Mouse (Mus musculus): Measurements from ENCODE around the gene Ppil4. TPM values are rescaled to one million over a fixed set of nuclear protein-coding genes. Genes with fewer than 3 reads are reported as not detected.

Ppil4 gene
- polyA plus RNA-seq, 1 experiment from 2014 or later, result 47.6 TPM

- Histone ChIP-seq H3K36me3 (ENCODE audit: control insufficient read depth, insufficient read depth, low read length) (peaks cover 65% of the 10 kb centered on the region), H3K9ac (ENCODE audit: low read length) (no peak overlapping the region)
Observed at GRCm38 (mm10) chr10:7818676-7819075, 26.0 kb downstream of the Ppil4 start.

GRCm38 (mm10) chr10:7819156-7819555 lies 26.5 kb downstream of the Ppil4 start:
- H3K9ac ChIP-seq (ENCODE audit: low read length), result no peak overlapping the region
- H3K4me1 ChIP-seq (ENCODE audit: control insufficient read depth, insufficient read depth, low read length), result no peaks in the 10 kb centered on the region
- DNase-seq (ENCODE audit: low spot score) (no peak), ATAC-seq (no peak)
- H3K36me3 ChIP-seq (ENCODE audit: control insufficient read depth, insufficient read depth, low read length), result peaks cover 65% of the 10 kb centered on the region
- no peak overlapping the region for H3K27ac ChIP-seq (ENCODE audit: low read depth, low read length)
- WGBS, result 91% methylated on average over 4 of the region's 4 CpGs
- no peaks in the 10 kb centered on the region for H3K9me3 ChIP-seq (replicated peaks; ENCODE audit: control insufficient read depth, low read length)
- no peak overlapping the region for H3K4me2 ChIP-seq (ENCODE audit: low read length)
- no peak overlapping the region for H3K4me3 ChIP-seq (ENCODE audit: low read depth, low read length)
- no peaks in the 10 kb centered on the region for H3K27me3 ChIP-seq (replicated peaks; ENCODE audit: control insufficient read depth, insufficient read depth, low read length)

More at GRCm38 (mm10) chr10:7818676-7819075, 26.0 kb downstream of the Ppil4 start:
- no peaks in the 10 kb centered on the region for H3K9me3 ChIP-seq (replicated peaks; ENCODE audit: control insufficient read depth, low read length)
- ATAC-seq (no peak), DNase-seq (ENCODE audit: low spot score) (no peak)
- no peaks in the 10 kb centered on the region for H3K27me3 ChIP-seq (replicated peaks; ENCODE audit: control insufficient read depth, insufficient read depth, low read length)
- no peak overlapping the region for H3K4me3 ChIP-seq (ENCODE audit: low read depth, low read length)
- 93% methylated on average over 4 of the region's 4 CpGs for WGBS
- H3K27ac ChIP-seq (ENCODE audit: low read depth, low read length), result no peak overlapping the region
- no peak overlapping the region for H3K4me2 ChIP-seq (ENCODE audit: low read length)
- no peaks in the 10 kb centered on the region for H3K4me1 ChIP-seq (ENCODE audit: control insufficient read depth, insufficient read depth, low read length)

- no peak for ATAC-seq
- no peak overlapping the region for H3K4me3 ChIP-seq (ENCODE audit: low read depth, low read length)
- no peaks in the 10 kb centered on the region for H3K9me3 ChIP-seq (replicated peaks; ENCODE audit: control insufficient read depth, low read length)
- H3K27me3 ChIP-seq (replicated peaks; ENCODE audit: control insufficient read depth, insufficient read depth, low read length), result no peaks in the 10 kb centered on the region
- 94% methylated on average over 4 of the region's 4 CpGs for WGBS
- H3K27ac ChIP-seq (ENCODE audit: low read depth, low read length), result no peak overlapping the region
- H3K4me2 ChIP-seq (ENCODE audit: low read length), result no peak overlapping the region
- H3K4me1 ChIP-seq (ENCODE audit: control insufficient read depth, insufficient read depth, low read length), result no peaks in the 10 kb centered on the region
- H3K9ac ChIP-seq (ENCODE audit: low read length), result no peak overlapping the region
- no peak for DNase-seq (ENCODE audit: low spot score)
- peaks cover 62% of the 10 kb centered on the region for H3K36me3 ChIP-seq (ENCODE audit: control insufficient read depth, insufficient read depth, low read length)
Observed at GRCm38 (mm10) chr10:7819603-7820002, 26.9 kb downstream of the Ppil4 start.

- Histone ChIP-seq H3K9ac (ENCODE audit: low read length) (no peak overlapping the region), H3K4me1 (ENCODE audit: control insufficient read depth, insufficient read depth, low read length) (no peaks in the 10 kb centered on the region), H3K9me3 (replicated peaks; ENCODE audit: control insufficient read depth, low read length) (no peaks in the 10 kb centered on the region), H3K27me3 (replicated peaks; ENCODE audit: control insufficient read depth, insufficient read depth, low read length) (no peaks in the 10 kb centered on the region), H3K27ac (ENCODE audit: low read depth, low read length) (no peak overlapping the region), H3K4me2 (ENCODE audit: low read length) (no peak overlapping the region), H3K36me3 (ENCODE audit: control insufficient read depth, insufficient read depth, low read length) (peaks cover 61% of the 10 kb centered on the region), H3K4me3 (ENCODE audit: low read depth, low read length) (no peak overlapping the region)
- 92% methylated on average over 5 of the region's 5 CpGs for WGBS
- DNase-seq (ENCODE audit: low spot score) (no peak), ATAC-seq (no peak)
Observed at GRCm38 (mm10) chr10:7820171-7820570, 27.5 kb downstream of the Ppil4 start.

GRCm38 (mm10) chr10:7821981-7822380 lies 29.3 kb downstream of the Ppil4 start:
- Histone ChIP-seq H3K9ac (ENCODE audit: low read length) (no peak overlapping the region), H3K4me1 (ENCODE audit: control insufficient read depth, insufficient read depth, low read length) (no peaks in the 10 kb centered on the region), H3K27me3 (replicated peaks; ENCODE audit: control insufficient read depth, insufficient read depth, low read length) (no peaks in the 10 kb centered on the region), H3K27ac (ENCODE audit: low read depth, low read length) (no peak overlapping the region), H3K4me2 (ENCODE audit: low read length) (no peak overlapping the region), H3K9me3 (replicated peaks; ENCODE audit: control insufficient read depth, low read length) (no peaks in the 10 kb centered on the region), H3K4me3 (ENCODE audit: low read depth, low read length) (no peak overlapping the region), H3K36me3 (ENCODE audit: control insufficient read depth, insufficient read depth, low read length) (peaks cover 55% of the 10 kb centered on the region)
- ATAC-seq, result no peak
- no peak for DNase-seq (ENCODE audit: low spot score)
- 94% methylated on average over 12 of the region's 12 CpGs for WGBS

- DNase-seq (ENCODE audit: low spot score) (no peak), ATAC-seq (no peak)
- WGBS, result 89% methylated on average over 9 of the region's 9 CpGs
- Histone ChIP-seq H3K36me3 (ENCODE audit: control insufficient read depth, insufficient read depth, low read length) (peaks cover 40% of the 10 kb centered on the region), H3K4me2 (ENCODE audit: low read length) (no peak overlapping the region), H3K9me3 (replicated peaks; ENCODE audit: control insufficient read depth, low read length) (no peaks in the 10 kb centered on the region), H3K9ac (ENCODE audit: low read length) (no peak overlapping the region), H3K4me3 (ENCODE audit: low read depth, low read length) (no peak overlapping the region), H3K27ac (ENCODE audit: low read depth, low read length) (no peak overlapping the region), H3K4me1 (ENCODE audit: control insufficient read depth, insufficient read depth, low read length) (no peaks in the 10 kb centered on the region), H3K27me3 (replicated peaks; ENCODE audit: control insufficient read depth, insufficient read depth, low read length) (no peaks in the 10 kb centered on the region)
Observed at GRCm38 (mm10) chr10:7824663-7825280, 32.1 kb downstream of the Ppil4 start.

- DNase-seq (ENCODE audit: low spot score) (no peak), ATAC-seq (no peak)
- Histone ChIP-seq H3K27ac (ENCODE audit: low read depth, low read length) (no peak overlapping the region), H3K9ac (ENCODE audit: low read length) (no peak overlapping the region), H3K9me3 (replicated peaks; ENCODE audit: control insufficient read depth, low read length) (no peaks in the 10 kb centered on the region), H3K4me2 (ENCODE audit: low read length) (no peak overlapping the region), H3K36me3 (ENCODE audit: control insufficient read depth, insufficient read depth, low read length) (peaks cover 38% of the 10 kb centered on the region), H3K4me1 (ENCODE audit: control insufficient read depth, insufficient read depth, low read length) (no peaks in the 10 kb centered on the region), H3K27me3 (replicated peaks; ENCODE audit: control insufficient read depth, insufficient read depth, low read length) (no peaks in the 10 kb centered on the region), H3K4me3 (ENCODE audit: low read depth, low read length) (no peak overlapping the region)
- 93% methylated on average over 4 of the region's 4 CpGs for WGBS
Observed at GRCm38 (mm10) chr10:7825281-7825665, 32.6 kb downstream of the Ppil4 start.

- Histone ChIP-seq H3K27ac (ENCODE audit: low read depth, low read length) (no peak overlapping the region), H3K4me1 (ENCODE audit: control insufficient read depth, insufficient read depth, low read length) (no peaks in the 10 kb centered on the region), H3K27me3 (replicated peaks; ENCODE audit: control insufficient read depth, insufficient read depth, low read length) (no peaks in the 10 kb centered on the region), H3K4me3 (ENCODE audit: low read depth, low read length) (no peak overlapping the region), H3K4me2 (ENCODE audit: low read length) (no peak overlapping the region), H3K9ac (ENCODE audit: low read length) (no peak overlapping the region), H3K9me3 (replicated peaks; ENCODE audit: control insufficient read depth, low read length) (no peaks in the 10 kb centered on the region), H3K36me3 (ENCODE audit: control insufficient read depth, insufficient read depth, low read length) (peaks cover 32% of the 10 kb centered on the region)
- 94% methylated on average over 9 of the region's 9 CpGs for WGBS
- ATAC-seq, result no peak
- DNase-seq (ENCODE audit: low spot score), result no peak
Observed at GRCm38 (mm10) chr10:7826106-7826505, 33.4 kb downstream of the Ppil4 start.

- WGBS, result 7% methylated on average over 15 of the region's 15 CpGs
- no peak within 1 kb of the TSS for H3K4me3 ChIP-seq (ENCODE audit: low read depth, low read length)
- H3K36me3 ChIP-seq (ENCODE audit: control insufficient read depth, insufficient read depth, low read length), result no peaks in the 10 kb centered on the region
- ATAC-seq (no peak), DNase-seq (ENCODE audit: low spot score) (peak; percentile 4)
- H3K9me3 ChIP-seq (replicated peaks; ENCODE audit: control insufficient read depth, low read length), result no peaks in the 10 kb centered on the region
- H3K4me2 ChIP-seq (ENCODE audit: low read length), result peak within 1 kb of the TSS; percentile 15; the same call in 1 of the 2 replicates
- no peaks in the 10 kb centered on the region for H3K27me3 ChIP-seq (replicated peaks; ENCODE audit: control insufficient read depth, insufficient read depth, low read length)
- H3K9ac ChIP-seq (ENCODE audit: low read length), result no peak within 1 kb of the TSS
- H3K4me1 ChIP-seq (ENCODE audit: control insufficient read depth, insufficient read depth, low read length), result no peaks in the 10 kb centered on the region
- no peak within 1 kb of the TSS for H3K27ac ChIP-seq (ENCODE audit: low read depth, low read length)
Observed at GRCm38 (mm10) chr10:7832171-7832676, 39.5 kb downstream of the Ppil4 start, which contains the start of gene Zc3h12d. Zc3h12d (plus strand) TSS chr10:7832470.
